Mouse (Mus musculus): ENCODE results near the gene Sel1l. TPM values are rescaled to one million over a fixed set of nuclear protein-coding genes. Genes with fewer than 3 reads are reported as not detected.

The Sel1l gene
- polyA plus RNA-seq (2012; ENCODE audit: low replicate concordance), result 78.7 and 145 TPM in 2 replicates

GRCm38 (mm10) chr12:91849045-91849467, at the start of gene Sel1l:
Gene Sel1l (minus strand): TSS chr12:91849157.

DNA sequence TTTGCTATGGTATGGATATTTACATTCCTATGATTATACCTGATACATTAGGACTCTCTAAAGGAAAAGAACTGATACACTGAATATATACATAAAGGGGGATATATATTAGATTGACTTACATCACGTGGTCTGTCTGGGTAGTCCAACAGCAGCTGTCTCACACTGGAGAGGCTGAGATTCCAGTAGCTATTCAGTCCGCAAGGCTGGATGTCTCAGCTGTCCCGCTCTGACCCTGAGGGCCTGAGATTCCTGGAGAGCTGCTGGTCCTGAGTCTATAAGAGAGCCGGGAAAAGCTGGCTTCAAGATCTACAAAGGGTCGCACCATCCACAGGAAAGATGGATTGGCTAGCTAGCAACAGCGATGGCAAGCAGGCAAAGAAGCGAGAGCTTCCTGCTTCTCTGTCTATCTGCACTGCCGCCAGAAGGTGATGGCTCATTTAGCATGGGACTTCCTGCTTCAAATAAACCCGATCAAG, 61.0 kb downstream of the Sel1l start, which contains the start of gene Ston2:
Ston2 (minus strand) TSS at position 429 of the 479 bp plus-strand sequence.

Other genes with a start within 250 kb of the Sel1l start
- gene Ston2, start 60.8 kb downstream of the Sel1l start, polyA plus RNA-seq (2012; ENCODE audit: low replicate concordance), result 5.7 and 6.9 TPM in 2 replicates